Mouse (Mus musculus): ENCODE results near the gene Sbds. TPM values are rescaled to one million over a fixed set of nuclear protein-coding genes. Genes with fewer than 3 reads are reported as not detected.
A peak's percentile ranks its signal among the peaks of the same experiment; 100 is the strongest.

The Sbds gene
- 78.1 and 83.6 TPM in 2 replicates for polyA plus RNA-seq (2015; fragmentation: Nextera tagmentation; extraction: Ambion mirVana)

DNA sequence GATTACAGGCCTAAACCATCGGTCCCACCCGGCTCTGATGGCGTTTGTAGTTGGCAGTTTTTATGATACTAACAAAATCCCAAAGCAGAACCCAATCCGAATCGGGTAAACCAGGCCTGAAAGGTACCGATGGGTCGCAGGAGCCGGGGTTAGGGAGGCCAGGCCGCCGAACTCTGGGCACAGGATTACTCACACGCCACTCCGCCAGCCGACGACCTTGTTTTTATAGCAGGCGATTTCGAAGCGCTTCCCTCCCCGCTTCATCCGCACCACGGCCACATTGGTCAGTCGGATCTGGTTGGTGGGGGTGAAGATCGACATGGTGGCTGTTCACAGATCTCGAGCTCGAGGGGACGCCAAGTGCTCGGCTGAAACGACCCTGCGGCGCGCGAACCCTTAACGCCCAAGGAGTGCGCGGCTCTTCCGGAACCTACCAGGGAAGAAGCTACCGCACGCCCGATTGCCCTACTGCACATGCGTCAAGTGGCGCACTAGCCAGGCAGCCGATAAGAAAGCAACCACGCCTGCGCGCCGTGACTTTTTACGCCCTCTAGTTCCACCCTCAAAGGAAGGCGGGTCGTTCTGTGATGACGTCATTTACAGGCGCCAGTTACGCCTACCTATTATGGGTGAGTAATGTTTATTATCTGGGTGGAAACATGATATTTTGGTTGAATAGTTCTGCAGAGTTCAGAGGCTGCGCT, at the start of gene Sbds, which contains the start of gene Tyw1:
Gene Sbds (minus strand): TSS at position 514 of the 704 bp plus-strand sequence.
Gene Tyw1 (plus strand): TSS at position 603 of the 704 bp plus-strand sequence.
- no peaks in the 10 kb centered on the region for H3K27me3 ChIP-seq (replicated peaks; ENCODE audit: control insufficient read depth, insufficient read depth, low read length)
- peak within 1 kb of the TSS; percentile 86 for H3K9ac ChIP-seq (ENCODE audit: low read depth, low read length)
- H3K4me1 ChIP-seq (ENCODE audit: control insufficient read depth, insufficient read depth, low read length), result peaks cover 10% of the 10 kb centered on the region; the same call in 1 of the 2 replicates
- peak within 1 kb of the TSS; percentile 85 for H3K4me2 ChIP-seq (ENCODE audit: low read depth, low read length)
- H3K36me3 ChIP-seq (ENCODE audit: control insufficient read depth, insufficient read depth, low read length), result peaks cover 15% of the 10 kb centered on the region
- H3K9me3 ChIP-seq (ENCODE audit: control insufficient read depth, low read length), result no peaks in the 10 kb centered on the region
- ATAC-seq, result peak; percentile 89
- peak within 1 kb of the TSS; percentile 84 for H3K27ac ChIP-seq (ENCODE audit: low read length)
- H3K4me3 ChIP-seq (ENCODE audit: low read length), result peak within 1 kb of the TSS; percentile 82
- WGBS, result under 1% methylated on average over 52 of the region's 52 CpGs

DNA sequence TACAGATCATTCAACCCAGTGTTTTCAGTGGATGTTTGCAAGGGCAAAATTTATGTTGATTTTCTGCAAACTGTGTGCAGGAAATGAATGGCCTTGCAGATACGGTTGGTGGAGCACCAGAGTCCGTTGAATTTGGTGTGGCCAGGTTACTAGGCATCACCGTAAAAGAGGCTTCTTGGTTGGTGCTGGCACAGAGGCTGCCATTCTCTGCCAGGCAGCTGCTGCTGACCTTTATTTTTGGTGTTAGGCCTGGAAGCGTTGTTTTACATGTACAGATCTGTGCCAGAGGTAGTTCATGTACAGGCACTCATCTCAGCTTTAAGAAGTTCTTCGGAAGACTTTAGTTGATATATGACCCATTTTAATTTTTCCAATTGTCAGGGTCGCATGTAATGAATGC, 48.3 kb upstream of the Sbds start:
- no peaks in the 10 kb centered on the region for H3K27me3 ChIP-seq (replicated peaks; ENCODE audit: control insufficient read depth, insufficient read depth, low read length)
- ATAC-seq, result no peak
- WGBS, result 90% methylated on average over 6 of the region's 6 CpGs
- H3K4me1 ChIP-seq (ENCODE audit: control insufficient read depth, insufficient read depth, low read length), result no peaks in the 10 kb centered on the region
- H3K4me3 ChIP-seq (ENCODE audit: low read length), result no peak overlapping the region
- no peak overlapping the region for H3K9ac ChIP-seq (ENCODE audit: low read depth, low read length)
- H3K36me3 ChIP-seq (ENCODE audit: control insufficient read depth, insufficient read depth, low read length), result peaks cover 10% of the 10 kb centered on the region
- no peak overlapping the region for H3K27ac ChIP-seq (ENCODE audit: low read length)
- H3K4me2 ChIP-seq (ENCODE audit: low read depth, low read length), result no peak overlapping the region
- no peaks in the 10 kb centered on the region for H3K9me3 ChIP-seq (ENCODE audit: control insufficient read depth, low read length)

DNA sequence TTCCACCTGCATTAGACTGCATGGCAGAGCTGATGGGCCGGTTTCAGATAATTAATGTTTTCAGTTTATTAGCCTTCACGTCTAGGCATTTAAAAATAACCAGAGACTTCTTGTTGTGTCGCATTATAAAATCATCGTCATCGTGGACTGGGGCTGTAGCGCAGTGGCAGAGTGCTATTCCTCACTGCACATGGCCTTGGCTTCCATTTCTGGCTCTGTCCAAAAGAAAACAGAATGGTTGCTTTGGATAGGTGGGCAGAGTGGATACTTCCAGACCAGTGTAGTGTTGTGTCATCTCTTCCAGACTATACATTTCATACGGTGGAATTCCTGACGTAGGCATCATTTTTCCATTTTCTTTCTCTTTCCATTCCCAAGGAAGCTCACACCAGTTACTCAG, 44.2 kb upstream of the Sbds start:
- no peak for ATAC-seq
- H3K27me3 ChIP-seq (replicated peaks; ENCODE audit: control insufficient read depth, insufficient read depth, low read length), result no peaks in the 10 kb centered on the region
- no peak overlapping the region for H3K4me3 ChIP-seq (ENCODE audit: low read length)
- no peaks in the 10 kb centered on the region for H3K4me1 ChIP-seq (ENCODE audit: control insufficient read depth, insufficient read depth, low read length)
- no peak overlapping the region for H3K27ac ChIP-seq (ENCODE audit: low read length)
- peaks cover 9% of the 10 kb centered on the region for H3K36me3 ChIP-seq (ENCODE audit: control insufficient read depth, insufficient read depth, low read length)
- H3K9ac ChIP-seq (ENCODE audit: low read depth, low read length), result no peak overlapping the region
- H3K9me3 ChIP-seq (ENCODE audit: control insufficient read depth, low read length), result no peaks in the 10 kb centered on the region
- no peak overlapping the region for H3K4me2 ChIP-seq (ENCODE audit: low read depth, low read length)
- WGBS, result 90% methylated on average over 8 of the region's 8 CpGs

DNA sequence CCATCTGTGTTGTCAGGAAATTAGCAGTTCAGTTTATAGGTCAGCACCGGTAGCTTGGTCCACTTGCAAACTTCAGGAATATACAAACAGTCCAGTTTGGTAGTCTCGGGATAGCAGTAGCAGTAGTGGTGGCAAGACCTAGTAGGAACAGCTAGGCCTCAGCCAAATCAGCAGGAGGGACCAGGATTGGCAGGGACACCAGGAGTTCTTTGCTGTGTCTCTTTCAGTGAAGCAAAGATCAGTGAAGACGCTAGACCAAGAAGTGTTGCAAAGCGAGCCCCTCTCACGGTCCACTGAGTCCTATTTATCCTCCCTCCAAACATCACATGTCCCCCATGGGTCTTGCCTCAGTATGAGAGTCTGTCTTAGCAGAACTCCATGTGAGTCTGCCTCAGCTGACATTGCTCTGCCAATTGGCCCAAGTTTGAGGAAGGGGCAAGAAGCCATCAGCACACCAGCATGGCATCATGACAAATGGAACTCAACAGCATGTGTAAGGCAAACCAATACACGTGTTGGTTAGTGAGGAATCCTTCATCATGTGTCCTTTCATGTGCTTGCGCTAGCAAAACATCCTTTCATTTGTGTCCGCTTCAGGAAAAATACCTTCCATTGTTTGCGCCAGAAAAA, 43.6 kb upstream of the Sbds start:
- no peaks in the 10 kb centered on the region for H3K4me1 ChIP-seq (ENCODE audit: control insufficient read depth, insufficient read depth, low read length)
- WGBS, result 91% methylated on average over 9 of the region's 9 CpGs
- H3K27me3 ChIP-seq (replicated peaks; ENCODE audit: control insufficient read depth, insufficient read depth, low read length), result no peaks in the 10 kb centered on the region
- H3K36me3 ChIP-seq (ENCODE audit: control insufficient read depth, insufficient read depth, low read length), result peaks cover 6% of the 10 kb centered on the region; the same call in 1 of the 2 replicates
- no peak for ATAC-seq
- no peaks in the 10 kb centered on the region for H3K9me3 ChIP-seq (ENCODE audit: control insufficient read depth, low read length)
- H3K27ac ChIP-seq (ENCODE audit: low read length), result no peak overlapping the region
- no peak overlapping the region for H3K9ac ChIP-seq (ENCODE audit: low read depth, low read length)
- H3K4me3 ChIP-seq (ENCODE audit: low read length), result no peak overlapping the region
- no peak overlapping the region for H3K4me2 ChIP-seq (ENCODE audit: low read depth, low read length)

DNA sequence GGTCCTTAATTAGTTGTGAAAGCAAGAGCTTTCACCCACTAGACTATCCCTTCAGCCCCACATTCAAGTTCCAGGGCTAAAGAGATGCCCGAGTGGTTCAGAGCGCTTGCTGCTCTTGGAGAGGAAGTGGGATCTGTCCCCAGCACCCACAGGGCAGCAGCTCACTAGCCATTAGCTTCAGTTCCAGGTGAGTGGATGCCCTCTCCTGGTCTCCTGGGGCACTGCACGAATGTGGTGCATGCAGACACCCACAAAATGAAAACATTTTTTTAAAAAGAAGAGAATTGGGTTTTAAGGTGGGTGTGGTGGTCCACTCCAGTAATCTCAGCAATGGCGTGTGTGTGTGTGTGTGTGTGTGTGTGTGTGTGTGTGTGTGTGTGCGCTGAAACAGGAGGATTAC, 40.7 kb upstream of the Sbds start:
- Histone ChIP-seq H3K4me1 (ENCODE audit: control insufficient read depth, insufficient read depth, low read length) (no peaks in the 10 kb centered on the region), H3K4me2 (ENCODE audit: low read depth, low read length) (no peak overlapping the region), H3K9me3 (ENCODE audit: control insufficient read depth, low read length) (no peaks in the 10 kb centered on the region), H3K4me3 (ENCODE audit: low read length) (no peak overlapping the region), H3K9ac (ENCODE audit: low read depth, low read length) (no peak overlapping the region), H3K36me3 (ENCODE audit: control insufficient read depth, insufficient read depth, low read length) (peaks cover 6% of the 10 kb centered on the region; the same call in 1 of the 2 replicates), H3K27ac (ENCODE audit: low read length) (no peak overlapping the region), H3K27me3 (replicated peaks; ENCODE audit: control insufficient read depth, insufficient read depth, low read length) (no peaks in the 10 kb centered on the region)
- no peak for ATAC-seq
- 87% methylated on average over 5 of the region's 5 CpGs for WGBS

DNA sequence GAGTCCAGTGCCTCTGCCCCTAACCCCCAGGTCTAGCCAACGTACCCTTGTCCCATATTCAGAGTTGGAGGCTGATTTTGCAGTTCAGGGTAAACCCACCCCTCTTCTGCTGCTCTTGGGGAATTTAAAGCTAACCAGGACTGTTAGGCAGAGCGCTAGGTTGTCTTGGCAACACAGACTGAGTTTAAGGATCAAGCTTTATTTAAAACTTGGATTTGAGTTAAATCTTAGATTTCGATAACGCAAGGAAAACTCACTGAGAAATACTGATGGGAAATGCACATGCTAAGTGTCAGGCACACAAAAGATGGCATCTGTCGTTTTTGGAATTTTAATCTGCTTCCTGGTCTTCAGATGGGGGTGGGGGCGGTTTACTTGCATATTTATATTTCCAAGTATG, 39.3 kb upstream of the Sbds start:
- Histone ChIP-seq H3K27ac (ENCODE audit: low read length) (no peak overlapping the region), H3K4me1 (ENCODE audit: control insufficient read depth, insufficient read depth, low read length) (no peaks in the 10 kb centered on the region), H3K4me3 (ENCODE audit: low read length) (no peak overlapping the region), H3K9me3 (ENCODE audit: control insufficient read depth, low read length) (no peaks in the 10 kb centered on the region), H3K36me3 (ENCODE audit: control insufficient read depth, insufficient read depth, low read length) (peaks cover 5% of the 10 kb centered on the region; the same call in 1 of the 2 replicates), H3K9ac (ENCODE audit: low read depth, low read length) (no peak overlapping the region), H3K4me2 (ENCODE audit: low read depth, low read length) (no peak overlapping the region), H3K27me3 (replicated peaks; ENCODE audit: control insufficient read depth, insufficient read depth, low read length) (no peaks in the 10 kb centered on the region)
- WGBS, result 86% methylated on average over 6 of the region's 6 CpGs
- no peak for ATAC-seq

DNA sequence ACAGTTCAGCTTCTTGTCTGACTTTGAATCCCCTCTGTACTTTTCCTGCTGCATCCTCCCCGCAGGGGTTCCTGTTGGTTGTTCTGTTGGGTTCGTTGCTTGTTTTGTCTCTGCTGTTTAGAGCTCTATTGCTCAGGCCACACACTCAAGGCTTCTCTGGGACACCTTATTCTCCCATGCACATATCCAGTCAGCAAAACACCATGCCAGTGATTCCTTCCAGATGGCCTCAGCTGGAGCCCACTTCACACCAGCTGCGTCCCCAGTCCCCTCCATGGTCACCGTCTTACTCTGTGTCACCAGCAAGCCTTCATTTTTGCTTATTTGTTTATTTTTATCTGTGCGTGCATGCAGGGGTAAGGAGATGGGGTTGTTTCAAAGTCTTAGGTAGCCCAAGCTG, 38.6 kb upstream of the Sbds start:
- Histone ChIP-seq H3K4me2 (ENCODE audit: low read depth, low read length) (no peak overlapping the region), H3K36me3 (ENCODE audit: control insufficient read depth, insufficient read depth, low read length) (peaks cover 7% of the 10 kb centered on the region; the same call in 1 of the 2 replicates), H3K9ac (ENCODE audit: low read depth, low read length) (no peak overlapping the region), H3K4me3 (ENCODE audit: low read length) (no peak overlapping the region), H3K9me3 (ENCODE audit: control insufficient read depth, low read length) (no peaks in the 10 kb centered on the region), H3K4me1 (ENCODE audit: control insufficient read depth, insufficient read depth, low read length) (no peaks in the 10 kb centered on the region), H3K27me3 (replicated peaks; ENCODE audit: control insufficient read depth, insufficient read depth, low read length) (no peaks in the 10 kb centered on the region), H3K27ac (ENCODE audit: low read length) (no peak overlapping the region)
- 83% methylated on average over 5 of the region's 5 CpGs for WGBS
- no peak for ATAC-seq

DNA sequence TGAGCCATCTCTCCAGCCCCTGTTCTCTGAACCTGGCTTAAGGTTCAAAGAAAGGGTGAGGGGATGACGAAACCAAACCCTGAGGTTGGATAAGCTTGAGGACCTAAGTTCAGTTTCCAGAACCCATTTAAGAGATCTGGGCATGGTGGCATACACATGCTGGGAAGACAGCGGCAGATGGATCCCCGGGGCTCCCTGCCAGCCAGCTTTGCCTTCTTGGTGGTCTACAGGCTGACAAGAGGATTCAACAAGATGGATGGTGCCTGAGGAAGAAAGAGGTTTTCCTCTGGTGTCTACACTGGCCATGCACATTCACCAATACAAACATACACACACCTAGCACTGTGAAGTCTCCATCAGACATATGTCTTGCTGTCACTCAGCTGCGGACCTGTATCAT, 37.6 kb upstream of the Sbds start:
- H3K36me3 ChIP-seq (ENCODE audit: control insufficient read depth, insufficient read depth, low read length), result peaks cover 7% of the 10 kb centered on the region; the same call in 1 of the 2 replicates
- no peaks in the 10 kb centered on the region for H3K27me3 ChIP-seq (replicated peaks; ENCODE audit: control insufficient read depth, insufficient read depth, low read length)
- ATAC-seq, result no peak
- H3K27ac ChIP-seq (ENCODE audit: low read length), result no peak overlapping the region
- no peak overlapping the region for H3K9ac ChIP-seq (ENCODE audit: low read depth, low read length)
- WGBS, result 87% methylated on average over 4 of the region's 4 CpGs
- H3K4me2 ChIP-seq (ENCODE audit: low read depth, low read length), result no peak overlapping the region
- H3K4me3 ChIP-seq (ENCODE audit: low read length), result no peak overlapping the region
- H3K9me3 ChIP-seq (ENCODE audit: control insufficient read depth, low read length), result no peaks in the 10 kb centered on the region
- no peaks in the 10 kb centered on the region for H3K4me1 ChIP-seq (ENCODE audit: control insufficient read depth, insufficient read depth, low read length)

DNA sequence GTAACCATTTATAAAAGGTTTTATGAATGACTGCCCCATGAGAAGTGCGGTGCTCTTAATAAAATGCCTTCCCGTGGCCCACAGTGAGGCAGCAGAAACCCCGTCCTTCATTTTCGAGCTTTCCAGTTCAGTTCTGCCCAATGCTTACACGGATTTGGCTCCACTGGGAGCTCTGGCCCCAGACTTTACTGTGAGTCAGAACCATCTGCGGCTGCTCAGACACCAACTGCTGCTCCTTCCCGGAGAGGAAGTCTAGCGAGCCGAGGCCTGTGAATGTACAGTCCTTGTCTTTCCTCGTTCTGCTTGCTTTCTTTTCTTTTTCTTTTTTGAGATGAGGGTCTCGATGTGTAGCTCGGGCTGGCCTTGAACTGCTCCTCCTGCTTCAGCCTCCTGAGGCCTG, 35.4 kb upstream of the Sbds start:
- peaks cover 5% of the 10 kb centered on the region; the same call in 1 of the 2 replicates for H3K36me3 ChIP-seq (ENCODE audit: control insufficient read depth, insufficient read depth, low read length)
- no peak overlapping the region for H3K4me3 ChIP-seq (ENCODE audit: low read length)
- ATAC-seq, result no peak
- WGBS, result 93% methylated on average over 12 of the region's 12 CpGs
- no peaks in the 10 kb centered on the region for H3K4me1 ChIP-seq (ENCODE audit: control insufficient read depth, insufficient read depth, low read length)
- H3K9me3 ChIP-seq (ENCODE audit: control insufficient read depth, low read length), result no peaks in the 10 kb centered on the region
- H3K4me2 ChIP-seq (ENCODE audit: low read depth, low read length), result no peak overlapping the region
- no peak overlapping the region for H3K9ac ChIP-seq (ENCODE audit: low read depth, low read length)
- H3K27ac ChIP-seq (ENCODE audit: low read length), result no peak overlapping the region
- H3K27me3 ChIP-seq (replicated peaks; ENCODE audit: control insufficient read depth, insufficient read depth, low read length), result no peaks in the 10 kb centered on the region

Measured in intestine, embryonic 16.5 days (tissue).